Mouse (Mus musculus): ENCODE data around the gene Mpig6b. TPM values are rescaled to one million over a fixed set of nuclear protein-coding genes. Genes with fewer than 3 reads are reported as not detected.

Mpig6b gene
- polyA plus RNA-seq, 1 experiment: not detected

GRCm38 (mm10) chr17:35028315-35028714 is 37.7 kb downstream of the Mpig6b start:
- Histone ChIP-seq H3ac (ENCODE audit: control insufficient read depth, insufficient read length) (no peak overlapping the region), H3K4me3 (no peak overlapping the region), H3K4me2 (ENCODE audit: low read depth) (no peak overlapping the region), H3K36me3 (ENCODE audit: control insufficient read depth, insufficient read depth) (no peaks in the 10 kb centered on the region), H3K27me3 (ENCODE audit: control insufficient read depth, insufficient read depth, insufficient read length) (no peaks in the 10 kb centered on the region), H3K79me2 (ENCODE audit: control insufficient read depth, insufficient read depth) (no peaks in the 10 kb centered on the region)
- no peak for TF ChIP-seq REST (IDR thresholded peaks at IDR 0.05; ENCODE audit: insufficient read depth, insufficient read length)
- no peak for TF ChIP-seq MYOG (IDR thresholded peaks at IDR 0.05; ENCODE audit: control insufficient read depth in 1 of 3, insufficient read depth in 1 of 3, insufficient read length in 2 of 3, low read depth in 2 of 3)
- no peak for TF ChIP-seq POLR2AphosphoS2 (IDR thresholded peaks at IDR 0.05; ENCODE audit: insufficient read length, low read depth)
- TF ChIP-seq TCF12 (IDR thresholded peaks at IDR 0.05; ENCODE audit: insufficient read depth, poor library complexity, severe bottlenecking): no peak
- no peak for TF ChIP-seq USF1 (IDR thresholded peaks at IDR 0.05; ENCODE audit: low read depth)
- no peak for TF ChIP-seq MAX (IDR thresholded peaks at IDR 0.05; ENCODE audit: low read depth)
- no peak for TF ChIP-seq MYOD1 (IDR thresholded peaks at IDR 0.05; ENCODE audit: control insufficient read depth in 1 of 3, insufficient read length in 2 of 3, low read depth in 2 of 3)
- no peak for TF ChIP-seq CEBPB (IDR thresholded peaks at IDR 0.05; ENCODE audit: insufficient read depth, poor library complexity, severe bottlenecking)
- TF ChIP-seq POLR2A (IDR thresholded peaks at IDR 0.05; ENCODE audit: insufficient read length, low read depth): no peak
- TF ChIP-seq TCF3 (IDR thresholded peaks at IDR 0.05; ENCODE audit: insufficient read length, low read depth): no peak
- TF ChIP-seq SRF (IDR thresholded peaks at IDR 0.05; ENCODE audit: control insufficient read depth, insufficient read length, low read depth): no peak
- no peak for TF ChIP-seq E2F4 (IDR thresholded peaks at IDR 0.05; ENCODE audit: insufficient read depth)

- Histone ChIP-seq H3K36me3 (ENCODE audit: control insufficient read depth, insufficient read depth) (no peaks in the 10 kb centered on the region), H3ac (ENCODE audit: control insufficient read depth, insufficient read length) (no peak within 1 kb of the TSS), H3K79me2 (ENCODE audit: control insufficient read depth, insufficient read depth) (no peaks in the 10 kb centered on the region), H3K27me3 (ENCODE audit: control insufficient read depth, insufficient read depth, insufficient read length) (no peaks in the 10 kb centered on the region), H3K4me3 (no peak within 1 kb of the TSS), H3K4me2 (ENCODE audit: low read depth) (no peak within 1 kb of the TSS)
- TF ChIP-seq MYOD1 (IDR thresholded peaks at IDR 0.05; ENCODE audit: control insufficient read depth in 1 of 3, insufficient read length in 2 of 3, low read depth in 2 of 3): no peak
- TF ChIP-seq TCF3 (IDR thresholded peaks at IDR 0.05; ENCODE audit: insufficient read length, low read depth): no peak
- TF ChIP-seq POLR2A (IDR thresholded peaks at IDR 0.05; ENCODE audit: insufficient read length, low read depth): no peak
These were observed 38.5 kb downstream of the Mpig6b start, which contains the start of gene Sapcd1 for GRCm38 (mm10) chr17:35027277-35028068. Gene Sapcd1, minus strand, starts transcription at chr17:35028016.

GRCm38 (mm10) chr17:35026206-35026605 is 39.8 kb downstream of the Mpig6b start:
- Histone ChIP-seq H3K27me3 (ENCODE audit: control insufficient read depth, insufficient read depth, insufficient read length) (no peaks in the 10 kb centered on the region), H3K4me2 (ENCODE audit: low read depth) (no peak overlapping the region), H3K36me3 (ENCODE audit: control insufficient read depth, insufficient read depth) (no peaks in the 10 kb centered on the region), H3K79me2 (ENCODE audit: control insufficient read depth, insufficient read depth) (no peaks in the 10 kb centered on the region), H3ac (ENCODE audit: control insufficient read depth, insufficient read length) (no peak overlapping the region), H3K4me3 (no peak overlapping the region)
- no peak for TF ChIP-seq MAX (IDR thresholded peaks at IDR 0.05; ENCODE audit: low read depth)

GRCm38 (mm10) chr17:35024691-35025488 is 41.1 kb downstream of the Mpig6b start:
- TF ChIP-seq POLR2A (IDR thresholded peaks at IDR 0.05; ENCODE audit: insufficient read length, low read depth) (no peak), CEBPB (IDR thresholded peaks at IDR 0.05; ENCODE audit: insufficient read depth, poor library complexity, severe bottlenecking) (no peak), TCF3 (IDR thresholded peaks at IDR 0.05; ENCODE audit: insufficient read length, low read depth) (no peak), MAX (IDR thresholded peaks at IDR 0.05; ENCODE audit: low read depth) (no peak), SRF (IDR thresholded peaks at IDR 0.05; ENCODE audit: control insufficient read depth, insufficient read length, low read depth) (no peak), TCF12 (IDR thresholded peaks at IDR 0.05; ENCODE audit: insufficient read depth, poor library complexity, severe bottlenecking) (no peak), USF1 (IDR thresholded peaks at IDR 0.05; ENCODE audit: low read depth) (no peak), MYOG (IDR thresholded peaks at IDR 0.05; ENCODE audit: control insufficient read depth in 1 of 3, insufficient read depth in 1 of 3, insufficient read length in 2 of 3, low read depth in 2 of 3) (no peak), MYOD1 (IDR thresholded peaks at IDR 0.05; ENCODE audit: control insufficient read depth in 1 of 3, insufficient read length in 2 of 3, low read depth in 2 of 3) (no peak), POLR2AphosphoS2 (IDR thresholded peaks at IDR 0.05; ENCODE audit: insufficient read length, low read depth) (no peak), REST (IDR thresholded peaks at IDR 0.05; ENCODE audit: insufficient read depth, insufficient read length) (no peak)
- H3K4me2 ChIP-seq (ENCODE audit: low read depth): no peak overlapping the region
- no peaks in the 10 kb centered on the region for H3K27me3 ChIP-seq (ENCODE audit: control insufficient read depth, insufficient read depth, insufficient read length)
- H3ac ChIP-seq (ENCODE audit: control insufficient read depth, insufficient read length): no peak overlapping the region
- H3K4me3 ChIP-seq: no peak overlapping the region
- H3K36me3 ChIP-seq (ENCODE audit: control insufficient read depth, insufficient read depth): no peaks in the 10 kb centered on the region
- H3K79me2 ChIP-seq (ENCODE audit: control insufficient read depth, insufficient read depth): no peaks in the 10 kb centered on the region

GRCm38 (mm10) chr17:35024261-35024660 is 41.7 kb downstream of the Mpig6b start:
- H3K79me2 ChIP-seq (ENCODE audit: control insufficient read depth, insufficient read depth): no peaks in the 10 kb centered on the region
- TF ChIP-seq CEBPB (IDR thresholded peaks at IDR 0.05; ENCODE audit: insufficient read depth, poor library complexity, severe bottlenecking) (no peak), REST (IDR thresholded peaks at IDR 0.05; ENCODE audit: insufficient read depth, insufficient read length) (no peak), MAX (IDR thresholded peaks at IDR 0.05; ENCODE audit: low read depth) (no peak), USF1 (IDR thresholded peaks at IDR 0.05; ENCODE audit: low read depth) (no peak), MYOG (IDR thresholded peaks at IDR 0.05; ENCODE audit: control insufficient read depth in 1 of 3, insufficient read depth in 1 of 3, insufficient read length in 2 of 3, low read depth in 2 of 3) (no peak), E2F4 (IDR thresholded peaks at IDR 0.05; ENCODE audit: insufficient read depth) (no peak), POLR2AphosphoS2 (IDR thresholded peaks at IDR 0.05; ENCODE audit: insufficient read length, low read depth) (no peak), SRF (IDR thresholded peaks at IDR 0.05; ENCODE audit: control insufficient read depth, insufficient read length, low read depth) (no peak), POLR2A (IDR thresholded peaks at IDR 0.05; ENCODE audit: insufficient read length, low read depth) (no peak), TCF3 (IDR thresholded peaks at IDR 0.05; ENCODE audit: insufficient read length, low read depth) (no peak), MYOD1 (IDR thresholded peaks at IDR 0.05; ENCODE audit: control insufficient read depth in 1 of 3, insufficient read length in 2 of 3, low read depth in 2 of 3) (no peak)
- H3K27me3 ChIP-seq (ENCODE audit: control insufficient read depth, insufficient read depth, insufficient read length): no peaks in the 10 kb centered on the region
- no peak overlapping the region for H3ac ChIP-seq (ENCODE audit: control insufficient read depth, insufficient read length)
- no peak overlapping the region for H3K4me3 ChIP-seq
- no peaks in the 10 kb centered on the region for H3K36me3 ChIP-seq (ENCODE audit: control insufficient read depth, insufficient read depth)
- H3K4me2 ChIP-seq (ENCODE audit: low read depth): no peak overlapping the region
